Mouse (Mus musculus) cerebellum, adult 2 months (tissue): Measurements from ENCODE around the gene Pls1. TPM values are rescaled to one million over a fixed set of nuclear protein-coding genes. Genes with fewer than 3 reads are reported as not detected.

Experiments used
- DNase-seq, 2 experiments: peaks; one replicate each; pipeline ENCODE4 v3.0.0; 2021
- H3K27ac ChIP-seq: fragments of 200-500 bp; 2 replicates; pipeline ENCODE4 v1.5.1; 2012; ENCODE audit warnings: low read length, control low read depth, inconsistent platforms; ENCODE audit not compliant: insufficient read depth
- H3K27me3 ChIP-seq: fragments of 200-500 bp; 2 replicates; pipeline ENCODE4 v1.6.1; 2012; ENCODE audit warnings: inconsistent platforms, mild to moderate bottlenecking, low read length, moderate library complexity; ENCODE audit not compliant: control insufficient read depth, insufficient read depth
- H3K4me1 ChIP-seq: fragments of 200-500 bp; 2 replicates; pipeline ENCODE4 v1.6.1; 2011; ENCODE audit warnings: low read length; ENCODE audit not compliant: control insufficient read depth, insufficient read depth
- H3K4me3 ChIP-seq: fragments of 200-500 bp; replicated peaks from 2 replicates; pipeline ENCODE3; 2011; ENCODE audit warnings: mild to moderate bottlenecking, low read depth, low read length, control low read depth; ENCODE audit not compliant: insufficient read depth
- CTCF ChIP-seq: fragments of 200-500 bp; IDR thresholded peaks from 2 replicates; pipeline ENCODE4 v1.5.1; 2011; ENCODE audit warnings: low read depth, mild to moderate bottlenecking, control low read depth, low read length, moderate library complexity, borderline replicate concordance; ENCODE audit not compliant: insufficient read depth
- POLR2A ChIP-seq: fragments of 200-500 bp; IDR thresholded peaks from 2 replicates; pipeline ENCODE4 v1.6.1; 2011; ENCODE audit warnings: low read length, control low read depth, borderline replicate concordance; ENCODE audit not compliant: insufficient read depth
- WGBS: fragments of 180-500 bp; shearing (Covaris S2); methylation state at CpG from one replicate; pipeline ENCODE4 v1.1.7; 2018; 5-methylcytosine and 5-hydroxymethylcytosine counted together
- polyA plus RNA-seq: library from polyadenylated mRNA; depleted of rRNA; stranded (reverse); fragments of >200 nt; gene quantifications from 2 replicates; pipeline ENCODE4 v1.2.3, GENCODE M21; 2012

Gene Pls1
- polyA plus RNA-seq, 1 experiment = 11.5 TPM

GRCm38 (mm10) chr9:95851671-95852070 lies 6.6 kb upstream of the Pls1 start:
- Histone ChIP-seq H3K4me3 (no peak overlapping the region), H3K4me1 (no peaks in the 10 kb centered on the region), H3K27ac (no peak overlapping the region), H3K27me3 (no peaks in the 10 kb centered on the region)
- WGBS = 52% methylated on average over 11 of the region's 11 CpGs
- DNase-seq = no peak
- no peak for TF ChIP-seq CTCF

GRCm38 (mm10) chr9:95845711-95846110 lies 600 bp upstream of the Pls1 start:
- H3K27ac ChIP-seq = no peak overlapping the region
- 80% methylated on average over 4 of the region's 4 CpGs for WGBS
- no peak for DNase-seq
- H3K4me1 ChIP-seq = no peaks in the 10 kb centered on the region
- no peaks in the 10 kb centered on the region for H3K27me3 ChIP-seq
- no peak for TF ChIP-seq POLR2A
- no peak for TF ChIP-seq CTCF
- H3K4me3 ChIP-seq = no peak overlapping the region

- no peak for TF ChIP-seq POLR2A
- TF ChIP-seq CTCF = no peak
- Histone ChIP-seq H3K27ac (no peak overlapping the region), H3K4me1 (no peaks in the 10 kb centered on the region), H3K27me3 (no peaks in the 10 kb centered on the region), H3K4me3 (no peak overlapping the region)
- DNase-seq = no peak
- 89% methylated on average over 3 of the region's 3 CpGs for WGBS
These were observed 5.7 kb downstream of the Pls1 start for GRCm38 (mm10) chr9:95839424-95839823.

- H3K4me3 ChIP-seq = no peak overlapping the region
- no peaks in the 10 kb centered on the region for H3K27me3 ChIP-seq
- H3K27ac ChIP-seq = no peak overlapping the region
- no peak for TF ChIP-seq POLR2A
- no peak for TF ChIP-seq CTCF
- 91% methylated on average over 10 of the region's 10 CpGs for WGBS
- H3K4me1 ChIP-seq = no peaks in the 10 kb centered on the region
- DNase-seq = no peak
These were observed 9.4 kb downstream of the Pls1 start for GRCm38 (mm10) chr9:95835741-95836140.

GRCm38 (mm10) chr9:95834799-95835198 lies 10.3 kb downstream of the Pls1 start:
- Histone ChIP-seq H3K27ac (no peak overlapping the region), H3K27me3 (no peaks in the 10 kb centered on the region), H3K4me3 (no peak overlapping the region), H3K4me1 (no peaks in the 10 kb centered on the region)
- WGBS = 28% methylated on average over 3 of the region's 3 CpGs
- DNase-seq = no peak
- no peak for TF ChIP-seq POLR2A

GRCm38 (mm10) chr9:95832758-95833157 lies 12.4 kb downstream of the Pls1 start:
- 92% methylated on average over 3 of the region's 3 CpGs for WGBS
- Histone ChIP-seq H3K27me3 (no peaks in the 10 kb centered on the region), H3K4me3 (no peak overlapping the region), H3K27ac (no peak overlapping the region), H3K4me1 (no peaks in the 10 kb centered on the region)
- no peak for DNase-seq
- TF ChIP-seq CTCF (no peak), POLR2A (no peak)

- 91% methylated on average over 5 of the region's 5 CpGs for WGBS
- no peak overlapping the region for H3K27ac ChIP-seq
- no peak for DNase-seq
- H3K4me3 ChIP-seq = no peak overlapping the region
- no peaks in the 10 kb centered on the region for H3K27me3 ChIP-seq
- H3K4me1 ChIP-seq = no peaks in the 10 kb centered on the region
- TF ChIP-seq CTCF = no peak
- no peak for TF ChIP-seq POLR2A
These were observed 17.5 kb downstream of the Pls1 start for GRCm38 (mm10) chr9:95827565-95827964.

- TF ChIP-seq POLR2A = no peak
- no peak for TF ChIP-seq CTCF
- Histone ChIP-seq H3K4me1 (no peaks in the 10 kb centered on the region), H3K27me3 (no peaks in the 10 kb centered on the region), H3K4me3 (no peak overlapping the region), H3K27ac (no peak overlapping the region)
- no peak for DNase-seq
- WGBS = 73% methylated on average over 7 of the region's 7 CpGs
These were observed 22.6 kb downstream of the Pls1 start for GRCm38 (mm10) chr9:95822531-95822930.

GRCm38 (mm10) chr9:95815706-95816105 lies 29.4 kb downstream of the Pls1 start:
- no peak for DNase-seq
- no peaks in the 10 kb centered on the region; the same call in 1 of the 2 replicates for H3K27me3 ChIP-seq
- H3K27ac ChIP-seq = no peak overlapping the region
- no peaks in the 10 kb centered on the region for H3K4me1 ChIP-seq
- no peak for TF ChIP-seq CTCF
- TF ChIP-seq POLR2A = no peak
- WGBS = 85% methylated on average over 4 of the region's 4 CpGs
- no peak overlapping the region for H3K4me3 ChIP-seq
